Mouse (Mus musculus) kidney, adult 10 weeks (tissue): ENCODE measurements around the gene Shank2. TPM values are rescaled to one million over a fixed set of nuclear protein-coding genes. Genes with fewer than 3 reads are reported as not detected.

Experiments
- polyA plus RNA-seq: library from polyadenylated mRNA; stranded (reverse); fragments of 350-450 nt; fragmentation: Illumina TruSeq; extraction: RNeasy Lipid Tissue Mini Kit (QIAGEN cat#74804); gene quantifications from one replicate; pipeline ENCODE4 v1.2.3, GENCODE M21; 2014; ENCODE audit warnings: low read depth, low replicate concordance

The Shank2 gene
- polyA plus RNA-seq: 8.6 TPM

GRCm38 (mm10) chr7:144001628-144002027, at the start of gene Shank2:
Gene Shank2 (plus strand): TSS chr7:144001928.

GRCm38 (mm10) chr7:144470545-144471059, 468.9 kb downstream of the Shank2 start, which contains the start of gene Cttn:
Gene Cttn (minus strand): TSS chr7:144471009.

Other genes with a start within 250 kb of the Shank2 start
- gene Osbpl5, start 244.9 kb upstream of the Shank2 start, polyA plus RNA-seq: 2.7 TPM
- not detected for gene Mrgprg, start 234.9 kb upstream of the Shank2 start, polyA plus RNA-seq
- gene Mrgpre, start 217.4 kb upstream of the Shank2 start, polyA plus RNA-seq: 0.44 TPM
- 19.6 TPM for gene Nadsyn1, start 179.1 kb upstream of the Shank2 start, polyA plus RNA-seq
- gene Dhcr7, start 178.8 kb upstream of the Shank2 start, polyA plus RNA-seq: 5.9 TPM
- gene Gm498, start 135.1 kb upstream of the Shank2 start, polyA plus RNA-seq: not detected